Mouse (Mus musculus) limb, embryonic 12.5 days (tissue): ENCODE results near the gene Sytl3. TPM values are rescaled to one million over a fixed set of nuclear protein-coding genes. Genes with fewer than 3 reads are reported as not detected.

Experiments
- ATAC-seq: fragments of 200-750 bp; cut with Nextera tagmentation; 2 replicates; pipeline ENCODE4 v1.8.0; 2017; ENCODE audit warnings: low read depth, moderate TSS enrichment; ENCODE audit not compliant: insufficient number of reproducible peaks, insufficient read depth, low FRiP score, low TSS enrichment
- H3K27ac ChIP-seq: fragments of 300-500 bp; sonication (generic); 2 replicates; pipeline ENCODE4 v1.5.1; 2016; ENCODE audit warnings: mild to moderate bottlenecking, moderate library complexity
- H3K27me3 ChIP-seq: fragments of 300-500 bp; sonication (generic); 2 replicates; pipeline ENCODE4 v1.6.1; 2016; ENCODE audit warnings: mild to moderate bottlenecking, moderate library complexity
- H3K36me3 ChIP-seq: fragments of 300-500 bp; sonication (generic); 2 replicates; pipeline ENCODE4 v1.6.1; 2016; ENCODE audit warnings: mild to moderate bottlenecking, moderate library complexity
- H3K4me1 ChIP-seq: fragments of 300-500 bp; sonication (generic); replicated peaks from 2 replicates; pipeline ENCODE4 v1.6.1; 2016
- H3K4me2 ChIP-seq: fragments of 300-500 bp; sonication (generic); 2 replicates; pipeline ENCODE4 v1.6.1; 2016; ENCODE audit warnings: mild to moderate bottlenecking, moderate library complexity
- H3K4me3 ChIP-seq: fragments of 300-500 bp; sonication (generic); replicated peaks from 2 replicates; pipeline ENCODE4 v1.5.1; 2016; ENCODE audit warnings: mild to moderate bottlenecking
- H3K9ac ChIP-seq: fragments of 300-500 bp; sonication (generic); replicated peaks from 2 replicates; pipeline ENCODE4 v1.6.1; 2016; ENCODE audit warnings: mild to moderate bottlenecking, moderate library complexity
- H3K9me3 ChIP-seq: fragments of 300-500 bp; sonication (generic); 2 replicates; pipeline ENCODE4 v1.6.1; 2016; ENCODE audit warnings: mild to moderate bottlenecking, moderate library complexity
- WGBS: fragments of 180-500 bp; shearing (Covaris S2); methylation state at CpG from one replicate; pipeline ENCODE4 v1.1.7; 2016; 5-methylcytosine and 5-hydroxymethylcytosine counted together
- polyA plus RNA-seq: library from polyadenylated mRNA; unstranded; fragments of >200 nt; fragmentation: Nextera tagmentation; extraction: Ambion mirVana; gene quantifications from 2 replicates; pipeline ENCODE4 v1.2.1, GENCODE M21; 2016

Sytl3 gene
- polyA plus RNA-seq, 1 experiment from 2014 or later = not detected

- Histone ChIP-seq H3K4me3 (no peak overlapping the region), H3K4me2 (no peak overlapping the region), H3K36me3 (no peaks in the 10 kb centered on the region), H3K9ac (no peak overlapping the region), H3K4me1 (no peaks in the 10 kb centered on the region; the same call in 1 of the 2 replicates), H3K27ac (no peak overlapping the region), H3K9me3 (no peaks in the 10 kb centered on the region), H3K27me3 (no peaks in the 10 kb centered on the region)
- WGBS = 29% methylated on average over 6 of the region's 6 CpGs
- ATAC-seq = no peak
Measured at GRCm38 (mm10) chr17:6729244-6729742, 70.4 kb downstream of the Sytl3 start.

- H3K4me1 ChIP-seq = no peaks in the 10 kb centered on the region; the same call in 1 of the 2 replicates
- WGBS = 84% methylated on average over 8 of the region's 8 CpGs
Measured at GRCm38 (mm10) chr17:6731132-6731531, 72.2 kb downstream of the Sytl3 start.

GRCm38 (mm10) chr17:6731634-6732033 is 72.7 kb downstream of the Sytl3 start:
- Histone ChIP-seq H3K9ac (no peak overlapping the region), H3K27ac (no peak overlapping the region), H3K4me2 (no peak overlapping the region), H3K27me3 (no peaks in the 10 kb centered on the region), H3K36me3 (no peaks in the 10 kb centered on the region), H3K4me1 (no peaks in the 10 kb centered on the region; the same call in 1 of the 2 replicates), H3K9me3 (no peaks in the 10 kb centered on the region), H3K4me3 (no peak overlapping the region)
- 89% methylated on average over 12 of the region's 12 CpGs for WGBS
- ATAC-seq = no peak

More at GRCm38 (mm10) chr17:6731132-6731531, 72.2 kb downstream of the Sytl3 start:
- no peak for ATAC-seq
- Histone ChIP-seq H3K27ac (no peak overlapping the region), H3K36me3 (no peaks in the 10 kb centered on the region), H3K9me3 (no peaks in the 10 kb centered on the region), H3K9ac (no peak overlapping the region), H3K4me3 (no peak overlapping the region), H3K27me3 (no peaks in the 10 kb centered on the region), H3K4me2 (no peak overlapping the region)

- no peak for ATAC-seq
- H3K36me3 ChIP-seq = no peaks in the 10 kb centered on the region
- no peak overlapping the region for H3K4me2 ChIP-seq
- 97% methylated on average over 4 of the region's 4 CpGs for WGBS
- peaks cover under 1% of the 10 kb centered on the region; the same call in 1 of the 2 replicates for H3K4me1 ChIP-seq
- no peak overlapping the region for H3K9ac ChIP-seq
- no peaks in the 10 kb centered on the region for H3K27me3 ChIP-seq
- no peaks in the 10 kb centered on the region for H3K9me3 ChIP-seq
- H3K4me3 ChIP-seq = no peak overlapping the region
- H3K27ac ChIP-seq = no peak overlapping the region
Measured at GRCm38 (mm10) chr17:6732665-6733064, 73.8 kb downstream of the Sytl3 start.

GRCm38 (mm10) chr17:6733322-6733875 is 74.5 kb downstream of the Sytl3 start:
- Histone ChIP-seq H3K9ac (no peak overlapping the region), H3K4me3 (no peak overlapping the region), H3K36me3 (no peaks in the 10 kb centered on the region), H3K27me3 (no peaks in the 10 kb centered on the region), H3K9me3 (no peaks in the 10 kb centered on the region), H3K4me1 (peaks cover 7% of the 10 kb centered on the region; the same call in 1 of the 2 replicates), H3K27ac (no peak overlapping the region), H3K4me2 (no peak overlapping the region)
- ATAC-seq = no peak
- WGBS = 91% methylated on average over 10 of the region's 10 CpGs

GRCm38 (mm10) chr17:6734746-6735441 is 76.0 kb downstream of the Sytl3 start:
- H3K36me3 ChIP-seq = peaks cover 10% of the 10 kb centered on the region
- 92% methylated on average over 12 of the region's 12 CpGs for WGBS
- H3K9ac ChIP-seq = no peak overlapping the region

GRCm38 (mm10) chr17:6736306-6737272 is 77.7 kb downstream of the Sytl3 start:
- 0 out of 2 replicates have a peak overlapping the region, but pooled peaks have one; percentile 35 for H3K27ac ChIP-seq

More at GRCm38 (mm10) chr17:6734746-6735441, 76.0 kb downstream of the Sytl3 start:
- Histone ChIP-seq H3K4me1 (0 out of 2 replicates have a peak, but pooled peaks cover 7% of the 10 kb centered on the region), H3K27me3 (no peaks in the 10 kb centered on the region), H3K9me3 (no peaks in the 10 kb centered on the region), H3K4me2 (no peak overlapping the region), H3K27ac (no peak overlapping the region), H3K4me3 (no peak overlapping the region)
- ATAC-seq = no peak

GRCm38 (mm10) chr17:6737273-6737997 is 78.5 kb downstream of the Sytl3 start:
- WGBS = 80% methylated on average over 12 of the region's 12 CpGs
- Histone ChIP-seq H3K27me3 (no peaks in the 10 kb centered on the region), H3K4me1 (peaks cover 28% of the 10 kb centered on the region), H3K4me3 (no peak overlapping the region), H3K36me3 (peaks cover 35% of the 10 kb centered on the region), H3K4me2 (no peak overlapping the region), H3K27ac (no peak overlapping the region), H3K9me3 (no peaks in the 10 kb centered on the region), H3K9ac (no peak overlapping the region)
- ATAC-seq = no peak

More at GRCm38 (mm10) chr17:6736306-6737272, 77.7 kb downstream of the Sytl3 start:
- H3K9ac ChIP-seq = no peak overlapping the region
- H3K4me2 ChIP-seq = no peak overlapping the region
- peaks cover 21% of the 10 kb centered on the region for H3K4me1 ChIP-seq
- no peak for ATAC-seq
- H3K36me3 ChIP-seq = peaks cover 27% of the 10 kb centered on the region
- H3K27me3 ChIP-seq = no peaks in the 10 kb centered on the region
- 62% methylated on average over 15 of the region's 15 CpGs for WGBS
- H3K9me3 ChIP-seq = no peaks in the 10 kb centered on the region
- no peak overlapping the region for H3K4me3 ChIP-seq

GRCm38 (mm10) chr17:6738836-6739235 is 79.9 kb downstream of the Sytl3 start:
- no peak for ATAC-seq
- Histone ChIP-seq H3K4me1 (peaks cover 42% of the 10 kb centered on the region), H3K27me3 (no peaks in the 10 kb centered on the region), H3K27ac (no peak overlapping the region), H3K4me2 (no peak overlapping the region), H3K9me3 (no peaks in the 10 kb centered on the region), H3K36me3 (peaks cover 37% of the 10 kb centered on the region), H3K9ac (no peak overlapping the region), H3K4me3 (no peak overlapping the region)
- 78% methylated on average over 7 of the region's 7 CpGs for WGBS

GRCm38 (mm10) chr17:6739266-6739665 is 80.4 kb downstream of the Sytl3 start:
- no peak overlapping the region for H3K4me2 ChIP-seq
- peak; percentile 34; the same call in 1 of the 2 replicates for ATAC-seq
- H3K9me3 ChIP-seq = no peaks in the 10 kb centered on the region
- no peak overlapping the region for H3K27ac ChIP-seq
- no peak overlapping the region for H3K4me3 ChIP-seq
- WGBS = 87% methylated on average over 13 of the region's 13 CpGs
- H3K4me1 ChIP-seq = peaks cover 46% of the 10 kb centered on the region
- no peaks in the 10 kb centered on the region for H3K27me3 ChIP-seq
- H3K36me3 ChIP-seq = peaks cover 37% of the 10 kb centered on the region
- H3K9ac ChIP-seq = no peak overlapping the region
